Mouse (Mus musculus) small intestine, adult 2 months (tissue): ENCODE measurements around the gene Lgi1.

Experiments
- CTCF ChIP-seq: fragments of 200-500 bp; IDR thresholded peaks from 2 replicates; pipeline ENCODE4 v1.5.1; 2012; ENCODE audit warnings: low read depth, mild to moderate bottlenecking, control low read depth, inconsistent platforms, low read length, moderate library complexity, mixed read lengths; ENCODE audit not compliant: insufficient replicate concordance, insufficient read length; ENCODE audit errors: extremely low read depth
- POLR2A ChIP-seq: fragments of 200-500 bp; IDR thresholded peaks from 2 replicates; pipeline ENCODE4 v1.6.1; 2012; ENCODE audit warnings: low read depth, mild to moderate bottlenecking, control low read depth, inconsistent platforms, low read length, moderate library complexity

GRCm38 (mm10) chr19:38244748-38245147 is 19.6 kb upstream of the Lgi1 start:
- no peak for TF ChIP-seq CTCF
- no peak for TF ChIP-seq POLR2A
